Mouse (Mus musculus): ENCODE results near the gene Tmem109.

Gene Tmem109

GRCm38 (mm10) chr19:10881426-10882154, at the start of gene Tmem109:
Gene Tmem109 (minus strand): TSS chr19:10882001.
- peak; percentile 75 for DNase-seq (ENCODE audit: low read depth, low spot score)

GRCm38 (mm10) chr19:10930641-10931040, 48.8 kb upstream of the Tmem109 start:
- no peak for DNase-seq (ENCODE audit: low read depth, low spot score)

- DNase-seq (ENCODE audit: low read depth, low spot score) = no peak
Observed at GRCm38 (mm10) chr19:10926666-10927065, 44.9 kb upstream of the Tmem109 start.

- DNase-seq (ENCODE audit: low read depth, low spot score) = no peak
Observed at GRCm38 (mm10) chr19:10926123-10926621, 44.4 kb upstream of the Tmem109 start.

GRCm38 (mm10) chr19:10924220-10924619, 42.4 kb upstream of the Tmem109 start:
- no peak for DNase-seq (ENCODE audit: low read depth, low spot score)

- no peak for DNase-seq (ENCODE audit: low read depth, low spot score)
Observed at GRCm38 (mm10) chr19:10921058-10921457, 39.3 kb upstream of the Tmem109 start.

GRCm38 (mm10) chr19:10920532-10920931, 38.7 kb upstream of the Tmem109 start, which contains the start of gene Zp1:
Gene Zp1 (minus strand): TSS chr19:10920632.
- no peak for DNase-seq (ENCODE audit: low read depth, low spot score)

- no peak for DNase-seq (ENCODE audit: low read depth, low spot score)
Observed at GRCm38 (mm10) chr19:10918321-10918991, 36.7 kb upstream of the Tmem109 start.

GRCm38 (mm10) chr19:10916506-10916905, 34.7 kb upstream of the Tmem109 start:
- no peak for DNase-seq (ENCODE audit: low read depth, low spot score)

- no peak for DNase-seq (ENCODE audit: low read depth, low spot score)
Observed at GRCm38 (mm10) chr19:10914870-10915269, 33.1 kb upstream of the Tmem109 start.

GRCm38 (mm10) chr19:10914291-10914690, 32.5 kb upstream of the Tmem109 start:
- DNase-seq (ENCODE audit: low read depth, low spot score) = no peak

- DNase-seq (ENCODE audit: low read depth, low spot score) = no peak
Observed at GRCm38 (mm10) chr19:10909087-10909721, 27.4 kb upstream of the Tmem109 start.

- DNase-seq (ENCODE audit: low read depth, low spot score) = peak; percentile 22
Observed at GRCm38 (mm10) chr19:10907891-10908290, 26.1 kb upstream of the Tmem109 start.

- DNase-seq (ENCODE audit: low read depth, low spot score) = no peak
Observed at GRCm38 (mm10) chr19:10905728-10906000, 23.9 kb upstream of the Tmem109 start.

GRCm38 (mm10) chr19:10904927-10905727, 23.3 kb upstream of the Tmem109 start:
- no peak for DNase-seq (ENCODE audit: low read depth, low spot score)

- no peak for DNase-seq (ENCODE audit: low read depth, low spot score)
Observed at GRCm38 (mm10) chr19:10904512-10904911, 22.7 kb upstream of the Tmem109 start.

- DNase-seq (ENCODE audit: low read depth, low spot score) = no peak
Observed at GRCm38 (mm10) chr19:10901046-10901445, 19.2 kb upstream of the Tmem109 start.

- DNase-seq (ENCODE audit: low read depth, low spot score) = no peak
Observed at GRCm38 (mm10) chr19:10900315-10900714, 18.5 kb upstream of the Tmem109 start.

- no peak for DNase-seq (ENCODE audit: low read depth, low spot score)
Observed at GRCm38 (mm10) chr19:10897491-10897890, 15.7 kb upstream of the Tmem109 start.

GRCm38 (mm10) chr19:10896849-10897248, 15.0 kb upstream of the Tmem109 start:
- DNase-seq (ENCODE audit: low read depth, low spot score) = no peak

GRCm38 (mm10) chr19:10895708-10896107, 13.9 kb upstream of the Tmem109 start:
- no peak for DNase-seq (ENCODE audit: low read depth, low spot score)

- peak; percentile 83 for DNase-seq (ENCODE audit: low read depth, low spot score)
Observed at GRCm38 (mm10) chr19:10895016-10895528, 13.3 kb upstream of the Tmem109 start, which contains the start of gene Prpf19. Gene Prpf19 (plus strand): TSS chr19:10895231.
